Mouse (Mus musculus) kidney, adult 2 months (tissue): ENCODE results near the gene Lrmp. TPM values are rescaled to one million over a fixed set of nuclear protein-coding genes. Genes with fewer than 3 reads are reported as not detected.

Experiments
- DNase-seq: peaks from one replicate; pipeline ENCODE4 v3.0.0; 2021
- H3K27ac ChIP-seq: fragments of 200-500 bp; 2 replicates; pipeline ENCODE4 v1.5.1; 2012; ENCODE audit warnings: low read depth, low read length, control low read depth, inconsistent platforms; ENCODE audit not compliant: insufficient read depth
- H3K27me3 ChIP-seq: fragments of 200-500 bp; replicated peaks from 2 replicates; pipeline ENCODE4 v1.6.1; 2012; ENCODE audit warnings: mild to moderate bottlenecking, moderate library complexity, low read length, inconsistent platforms; ENCODE audit not compliant: control insufficient read depth, insufficient read depth
- H3K36me3 ChIP-seq: fragments of 200-500 bp; 2 replicates; pipeline ENCODE4 v1.6.1; 2012; ENCODE audit warnings: mild to moderate bottlenecking, moderate library complexity, low read length, inconsistent platforms; ENCODE audit not compliant: control insufficient read depth, insufficient read depth
- H3K4me1 ChIP-seq: fragments of 200-500 bp; 2 replicates; pipeline ENCODE4 v1.6.1; 2011; ENCODE audit warnings: low read length; ENCODE audit not compliant: control insufficient read depth, insufficient read depth
- H3K4me3 ChIP-seq: fragments of 200-500 bp; 2 replicates; pipeline ENCODE4 v1.5.1; 2011; ENCODE audit warnings: mild to moderate bottlenecking, low read depth, low read length, control low read depth; ENCODE audit not compliant: insufficient read depth
- CTCF ChIP-seq: fragments of 200-500 bp; conservative IDR thresholded peaks from 2 replicates; pipeline ENCODE4 v1.5.1; 2011; ENCODE audit warnings: low read depth, mild to moderate bottlenecking, control low read depth, low read length, moderate library complexity, mixed read lengths; ENCODE audit not compliant: insufficient read depth, insufficient read length
- POLR2A ChIP-seq: fragments of 200-500 bp; IDR thresholded peaks from one replicate; pipeline ENCODE4 v1.6.1; 2011; ENCODE audit warnings: low read depth, low read length, control low read depth
- WGBS: fragments of 180-500 bp; shearing (Covaris S2); methylation state at CpG from one replicate; pipeline ENCODE4 v1.1.7; 2018; 5-methylcytosine and 5-hydroxymethylcytosine counted together
- polyA plus RNA-seq: library from polyadenylated mRNA; depleted of rRNA; stranded (reverse); fragments of >200 nt; gene quantifications from 2 replicates; pipeline ENCODE4 v1.2.3, GENCODE M21; 2012

Gene Lrmp
- polyA plus RNA-seq, 1 experiment, result 6.4 TPM

DNA sequence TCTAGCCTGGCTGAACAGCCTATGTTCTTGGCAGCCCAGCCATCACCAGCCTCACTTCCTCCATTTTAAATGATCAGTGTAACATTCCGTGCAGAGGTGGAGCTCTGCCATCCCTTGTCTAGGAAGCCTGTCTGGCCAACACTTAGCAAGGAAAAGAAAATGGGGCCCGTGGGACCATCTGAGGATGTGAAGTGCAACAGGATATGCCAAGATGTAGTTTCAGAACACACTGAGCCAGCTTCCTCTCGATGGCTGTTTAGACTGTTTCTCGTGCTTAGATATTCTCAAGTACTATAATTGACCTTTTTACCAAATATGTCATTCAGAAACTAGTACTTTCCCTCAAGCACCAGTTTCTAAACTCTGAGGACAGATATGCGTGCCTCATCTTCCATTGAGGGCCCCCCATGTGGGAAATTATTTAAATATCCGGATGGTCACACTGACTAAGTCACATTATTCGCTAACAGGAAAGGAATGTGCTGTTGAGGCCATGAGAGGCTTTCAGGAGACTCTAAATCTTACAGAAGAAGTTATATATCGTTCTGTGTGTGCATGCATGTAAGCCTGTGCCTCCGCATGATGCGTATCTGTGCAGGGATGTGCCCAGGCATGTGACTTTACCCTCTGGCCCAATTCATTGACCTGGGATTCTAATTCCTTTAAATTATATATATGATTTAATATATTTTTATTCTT, 11.1 kb upstream of the Lrmp start:
- 67% methylated on average over 10 of the region's 10 CpGs for WGBS
- H3K4me3 ChIP-seq, result no peak overlapping the region
- no peak for DNase-seq
- H3K36me3 ChIP-seq, result no peaks in the 10 kb centered on the region
- no peaks in the 10 kb centered on the region for H3K4me1 ChIP-seq
- no peak overlapping the region for H3K27ac ChIP-seq
- TF ChIP-seq POLR2A, result no peak
- no peak for TF ChIP-seq CTCF
- H3K27me3 ChIP-seq, result no peaks in the 10 kb centered on the region

DNA sequence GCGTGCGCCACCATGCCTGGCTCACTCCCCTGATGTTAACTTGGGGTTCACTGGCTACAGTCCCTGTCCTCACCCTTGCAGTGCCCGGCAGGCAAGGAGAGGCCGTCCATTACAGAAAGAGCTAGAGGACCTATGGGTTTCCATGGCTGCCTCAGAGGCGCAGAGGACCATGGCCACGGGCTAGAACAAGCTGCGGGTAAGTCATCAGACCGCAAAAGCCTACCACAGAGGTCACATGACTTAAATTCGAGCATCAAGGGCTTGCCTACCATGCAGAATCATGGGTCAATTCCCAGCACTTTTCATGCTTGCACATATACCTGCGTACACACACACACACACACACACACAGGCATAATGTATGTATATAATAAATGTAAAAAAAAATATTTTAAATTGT, 10.0 kb upstream of the Lrmp start:
- no peak overlapping the region for H3K4me3 ChIP-seq
- WGBS, result 93% methylated on average over 10 of the region's 10 CpGs
- no peaks in the 10 kb centered on the region for H3K27me3 ChIP-seq
- H3K4me1 ChIP-seq, result no peaks in the 10 kb centered on the region
- H3K27ac ChIP-seq, result no peak overlapping the region
- DNase-seq, result no peak
- no peaks in the 10 kb centered on the region for H3K36me3 ChIP-seq
- TF ChIP-seq CTCF (no peak), POLR2A (no peak)

DNA sequence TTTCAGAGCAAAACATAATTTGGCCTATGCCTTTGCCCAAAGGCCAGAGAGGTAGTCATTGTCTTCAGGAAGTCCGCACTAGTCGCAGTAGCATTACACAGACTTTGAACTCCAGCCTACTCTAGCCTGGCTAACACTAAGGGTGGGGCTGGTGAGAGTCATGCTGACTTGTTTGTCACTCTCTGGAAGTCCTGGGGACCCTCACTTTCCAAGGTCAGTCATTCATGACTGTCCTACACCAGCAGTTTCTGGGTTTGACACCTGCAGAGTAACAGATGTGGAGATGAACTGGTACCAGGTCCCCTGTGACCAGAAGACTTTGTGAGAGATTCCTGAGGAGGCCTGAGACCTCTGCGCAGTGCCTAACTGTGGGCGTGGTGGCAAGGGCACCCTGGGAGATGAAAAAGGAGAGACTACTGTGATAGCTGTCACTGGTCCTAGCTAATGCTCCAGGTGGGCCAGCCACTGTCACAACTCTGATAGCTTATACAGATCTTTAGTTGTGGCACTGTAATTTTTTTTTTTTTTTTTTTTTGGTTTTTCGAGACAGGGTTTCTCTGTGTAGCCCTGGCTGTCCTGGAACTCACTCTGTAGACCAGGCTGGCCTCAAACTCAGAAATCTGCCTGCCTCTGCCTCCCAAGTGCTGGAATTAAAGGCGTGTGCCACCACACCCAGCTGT, 9.2 kb upstream of the Lrmp start:
- Histone ChIP-seq H3K27ac (no peak overlapping the region), H3K27me3 (no peaks in the 10 kb centered on the region), H3K36me3 (no peaks in the 10 kb centered on the region), H3K4me3 (no peak overlapping the region), H3K4me1 (no peaks in the 10 kb centered on the region)
- TF ChIP-seq POLR2A (no peak), CTCF (no peak)
- WGBS, result 90% methylated on average over 6 of the region's 6 CpGs
- no peak for DNase-seq

DNA sequence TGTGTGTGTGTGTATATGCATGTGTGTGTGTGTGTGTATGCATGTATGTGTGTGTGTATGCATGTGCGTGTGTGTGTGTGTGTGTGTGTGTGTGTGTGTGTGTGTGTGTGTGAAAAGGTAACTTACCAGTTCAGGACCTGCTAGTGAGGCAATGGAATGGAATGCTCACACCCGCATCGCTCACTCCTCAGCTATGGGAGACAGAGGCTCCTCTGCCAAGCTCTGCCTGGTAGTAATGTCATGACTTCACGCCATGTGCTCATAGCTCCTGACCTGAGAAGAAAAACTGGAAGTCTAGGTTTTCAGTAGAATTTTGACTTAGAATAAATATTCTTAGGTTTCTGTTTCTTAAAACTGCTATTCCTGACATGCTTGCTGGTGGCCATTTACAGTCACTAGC, 4.7 kb upstream of the Lrmp start:
- no peaks in the 10 kb centered on the region for H3K4me1 ChIP-seq
- TF ChIP-seq CTCF (no peak), POLR2A (no peak)
- H3K36me3 ChIP-seq, result no peaks in the 10 kb centered on the region
- DNase-seq, result no peak
- 91% methylated on average over 4 of the region's 4 CpGs for WGBS
- no peak overlapping the region for H3K27ac ChIP-seq
- no peak overlapping the region for H3K4me3 ChIP-seq
- no peaks in the 10 kb centered on the region for H3K27me3 ChIP-seq

DNA sequence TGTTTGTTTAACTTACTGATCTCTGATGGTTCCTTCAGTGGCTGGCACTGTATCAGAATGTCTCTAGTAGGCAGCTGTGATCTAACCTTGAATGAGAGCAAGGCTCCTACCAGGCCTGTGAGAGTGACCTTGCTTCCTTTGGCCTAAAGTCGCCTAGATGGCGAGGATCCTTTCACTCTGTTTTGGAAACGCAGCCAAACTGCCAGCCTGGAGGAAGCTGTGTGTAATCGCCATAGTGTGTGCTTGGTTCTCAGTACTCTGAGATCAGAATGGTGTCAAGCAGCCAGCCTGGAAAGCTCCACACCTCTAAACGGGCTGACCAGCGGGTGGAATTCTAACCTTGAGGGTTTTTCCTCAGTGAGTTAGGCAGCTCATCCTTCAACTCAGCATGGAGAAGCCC, 2.6 kb upstream of the Lrmp start:
- 64% methylated on average over 6 of the region's 6 CpGs for WGBS

DNA sequence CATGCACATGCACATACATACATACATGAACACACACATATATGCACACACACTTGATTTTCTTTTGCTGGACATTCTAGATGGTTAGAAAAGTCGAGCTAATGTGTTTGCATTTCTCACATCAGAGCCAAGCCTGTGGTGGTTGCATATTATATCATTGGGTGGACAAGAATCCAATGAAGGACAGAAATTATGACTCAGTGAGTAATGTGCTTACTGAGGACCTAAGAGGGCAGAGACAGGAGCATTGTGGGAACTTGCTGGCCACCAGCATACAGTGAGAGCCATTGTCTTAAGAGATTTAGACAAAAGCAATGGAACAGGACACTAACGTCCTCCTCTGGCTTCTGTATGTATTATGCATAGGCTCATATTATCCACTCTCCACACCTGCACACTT, 892 bp upstream of the Lrmp start:
- no peak for TF ChIP-seq POLR2A
- TF ChIP-seq CTCF, result no peak
- Histone ChIP-seq H3K4me1 (no peaks in the 10 kb centered on the region), H3K4me3 (no peak overlapping the region), H3K36me3 (no peaks in the 10 kb centered on the region), H3K27me3 (no peaks in the 10 kb centered on the region), H3K27ac (no peak overlapping the region)
- 89% methylated on average over 2 of the region's 2 CpGs for WGBS
- DNase-seq, result no peak

More for the DNA sequence above, 2.6 kb upstream of the Lrmp start:
- TF ChIP-seq CTCF, result no peak
- TF ChIP-seq POLR2A, result no peak
- no peaks in the 10 kb centered on the region for H3K27me3 ChIP-seq
- no peaks in the 10 kb centered on the region for H3K4me1 ChIP-seq
- H3K4me3 ChIP-seq, result no peak overlapping the region
- no peak for DNase-seq
- H3K36me3 ChIP-seq, result no peaks in the 10 kb centered on the region
- no peak overlapping the region for H3K27ac ChIP-seq

DNA sequence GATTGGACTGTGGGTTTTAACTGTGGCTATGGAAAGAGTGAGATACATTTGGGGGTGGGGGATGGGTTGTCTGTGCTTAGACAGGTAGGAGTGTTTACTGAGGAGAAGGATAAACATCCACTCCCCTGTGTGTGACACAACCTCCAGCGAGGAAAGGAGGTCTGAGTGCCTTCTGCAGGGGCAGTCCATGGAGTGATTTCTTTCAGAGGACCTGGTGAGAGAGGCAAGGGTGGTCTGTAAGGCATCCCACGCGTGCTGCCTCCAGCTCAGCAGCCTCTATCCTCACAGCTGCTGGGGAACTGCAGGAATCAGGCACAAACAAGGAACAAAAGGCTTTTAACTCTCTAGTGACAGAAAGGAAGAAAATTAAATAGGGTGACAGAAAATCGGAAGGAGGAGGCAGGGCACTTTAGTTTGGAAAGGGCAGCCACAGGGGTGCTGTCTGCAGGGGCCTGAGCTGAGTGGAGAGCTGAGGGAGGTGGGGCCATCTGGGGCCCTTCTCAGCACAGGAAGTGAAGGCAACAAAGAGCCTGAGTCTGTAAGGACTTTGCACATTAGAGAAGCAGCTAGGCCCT, 732 bp downstream of the Lrmp start:
- WGBS, result 45% methylated on average over 4 of the region's 4 CpGs
- H3K4me1 ChIP-seq, result no peaks in the 10 kb centered on the region
- no peak overlapping the region for H3K27ac ChIP-seq
- no peaks in the 10 kb centered on the region for H3K36me3 ChIP-seq
- TF ChIP-seq POLR2A (no peak), CTCF (no peak)
- H3K4me3 ChIP-seq, result no peak overlapping the region
- H3K27me3 ChIP-seq, result no peaks in the 10 kb centered on the region
- DNase-seq, result no peak
